Mouse (Mus musculus): ENCODE results near the gene Zfp184. TPM values are rescaled to one million over a fixed set of nuclear protein-coding genes. Genes with fewer than 3 reads are reported as not detected.
A peak's percentile ranks its signal among the peaks of the same experiment; 100 is the strongest.

Zfp184 gene
- total RNA-seq, 2 experiments from 2014 or later, result 0.97 to 0.98 TPM

- peak in 1 of 2 experiments; percentile 41 for DNase-seq
Measured at GRCm38 (mm10) chr13:22006334-22007120, 61.6 kb downstream of the Zfp184 start.

DNA sequence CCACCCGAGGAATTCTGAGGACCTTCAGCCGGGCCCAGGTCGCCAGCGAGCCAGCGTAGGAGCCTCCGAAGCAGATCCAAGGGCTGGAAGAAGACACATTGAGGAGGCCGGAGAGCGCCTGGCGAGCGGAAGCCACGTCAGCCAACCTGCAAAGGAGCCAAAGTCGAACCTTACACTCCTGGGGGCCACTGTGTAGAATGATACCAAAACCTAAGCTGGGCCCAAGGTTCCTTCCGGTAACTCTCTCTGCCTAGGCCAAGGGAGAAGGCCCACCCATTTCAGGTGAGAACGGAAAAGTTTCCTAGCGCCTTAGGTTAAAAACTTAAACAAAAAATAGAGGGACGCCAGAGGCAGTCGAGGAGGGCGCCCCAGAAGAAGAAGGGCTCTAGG is 62.2 kb downstream of the Zfp184 start:
- intact Hi-C loops (cut with DNase I), result no loop called here
- DNase-seq, result no peak

More at GRCm38 (mm10) chr13:22006334-22007120, 61.6 kb downstream of the Zfp184 start:
- intact Hi-C loops (cut with DNase I), result no loop called here

DNA sequence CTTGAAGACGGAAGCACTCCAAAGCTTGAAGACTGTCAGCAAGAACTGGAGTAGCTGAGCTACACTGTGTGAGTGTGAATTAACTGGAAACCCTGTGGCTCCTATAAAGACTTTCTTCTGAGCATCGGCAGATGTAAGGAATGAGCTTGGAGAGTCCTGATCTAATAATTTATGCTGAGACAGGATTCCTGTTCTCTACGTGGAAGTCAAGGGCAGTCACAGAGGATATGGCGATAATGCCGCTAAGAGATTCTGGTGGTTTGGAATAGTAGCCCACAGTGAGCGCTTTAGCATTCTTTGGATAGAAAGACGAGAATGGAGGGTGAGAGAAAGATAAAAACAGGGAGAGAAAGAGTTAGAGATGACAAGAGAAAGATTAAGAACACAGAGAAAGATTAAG is 63.0 kb downstream of the Zfp184 start:
- intact Hi-C loops (cut with DNase I), result no loop called here

DNA sequence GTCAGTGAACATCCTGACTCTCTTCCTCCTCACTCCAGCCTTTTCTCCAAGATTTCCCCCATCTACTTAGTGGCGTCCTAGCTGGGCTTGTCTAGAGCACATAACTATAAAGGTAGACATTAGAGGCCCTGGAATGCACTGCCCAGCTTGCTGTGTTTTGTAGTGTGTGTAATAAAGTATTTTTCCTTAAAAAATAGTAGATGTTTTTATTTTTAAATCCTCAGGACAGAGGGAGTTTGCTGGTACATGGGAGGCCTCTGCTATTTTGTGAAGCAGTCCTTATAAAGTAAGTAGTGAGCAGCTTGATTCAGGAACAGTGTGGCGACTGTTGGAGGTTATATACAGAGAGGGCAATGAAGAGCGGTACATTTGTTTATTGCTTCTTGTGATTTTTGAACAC is 63.8 kb downstream of the Zfp184 start:
- intact Hi-C loops (cut with DNase I), result no loop called here
- no peak for DNase-seq

More for the DNA sequence above, 63.0 kb downstream of the Zfp184 start:
- DNase-seq, result no peak

DNA sequence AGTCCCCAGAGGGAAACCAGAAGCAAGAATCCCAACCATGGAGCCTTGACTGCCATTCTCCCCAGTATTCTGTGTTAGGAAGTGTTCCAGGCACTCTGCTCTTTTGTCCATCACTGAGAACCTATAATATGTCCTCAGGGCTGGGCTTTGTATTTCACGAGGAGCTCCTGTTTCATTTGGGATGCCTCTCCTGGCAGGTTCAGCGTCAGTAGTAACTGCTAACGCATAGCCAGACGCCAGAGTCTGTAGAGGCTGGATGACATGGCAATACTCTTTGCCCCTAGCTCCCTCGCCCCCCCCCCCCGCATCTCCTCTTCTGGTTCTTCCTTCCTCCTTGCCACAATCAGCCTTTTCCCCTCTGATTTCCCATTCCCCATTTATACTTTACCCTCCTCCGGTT is 64.7 kb downstream of the Zfp184 start, which contains the start of gene Prss16:
Gene Prss16 (minus strand): TSS at position 101 of the 400 bp plus-strand sequence.
- no peak for DNase-seq
- intact Hi-C loops (cut with DNase I), result no loop called here

Small RNAs within 50 kb of the gene (microRNA-seq; reads per million reads assigned to microRNA genes)
- gene Gm44456 (ENCODE audit: borderline number of aligned reads in 2 of 2) (3.6 to 5.4 reads per million in 2 experiments), gene Mir1983 (ENCODE audit: borderline number of aligned reads in 2 of 2) (72.3 to 88.1 reads per million in 2 experiments)

Other genes with a start within 250 kb of the Zfp184 start
- not detected for gene Olfr1359, start 247.0 kb upstream of the Zfp184 start, total RNA-seq (2021)
- 10 to 100 TPM; 18.0 to 27.4 TPM for gene Hist1h2bl, start 229.0 kb upstream of the Zfp184 start, total RNA-seq (2021)
- gene Hist1h2ai, start 228.7 kb upstream of the Zfp184 start, total RNA-seq (2021), result 10 to 100 TPM; 28.5 to 39.8 TPM
- 10 to 100 TPM; 22.0 to 36.5 TPM for gene Hist1h3h, start 227.4 kb upstream of the Zfp184 start, total RNA-seq (2021)
- 1 to 10 TPM; 4.9 to 5.1 TPM for gene Hist1h2bm, start 223.1 kb upstream of the Zfp184 start, total RNA-seq (2021)
- 1 to 10 TPM; 3.6 to 4.6 TPM for gene Hist1h4j, start 210.0 kb upstream of the Zfp184 start, total RNA-seq (2021)
- 10 to 100 TPM; 52.5 to 54.1 TPM for gene Hist1h4k, start 194.6 kb upstream of the Zfp184 start, total RNA-seq (2021)
- 1 to 10 TPM; 9.0 to 9.3 TPM for gene Hist1h2ak, start 191.3 kb upstream of the Zfp184 start, total RNA-seq (2021)
- gene Hist1h2bn, start 191.0 kb upstream of the Zfp184 start, total RNA-seq (2021), result 10 to 100 TPM; 11.8 to 13.3 TPM
- 10 to 100 TPM in 1 of 2 experiments, 1 to 10 TPM in 1; 9.8 to 10.6 TPM for gene Hist1h1b, start 164.5 kb upstream of the Zfp184 start, total RNA-seq (2021)
- 10 to 100 TPM; 22.6 to 23.7 TPM for gene Hist1h3i, start 161.7 kb upstream of the Zfp184 start, total RNA-seq (2021)
- gene Hist1h2an, start 157.9 kb upstream of the Zfp184 start, total RNA-seq (2021), result 1 to 10 TPM; 1.0 to 2.1 TPM
- 1 to 10 TPM; 5.4 to 5.7 TPM for gene Hist1h2bp, start 157.6 kb upstream of the Zfp184 start, total RNA-seq (2021)
- 10 to 100 TPM; 35.1 to 36.5 TPM for gene Hist1h2bq, start 134.9 kb upstream of the Zfp184 start, total RNA-seq (2021)
- not detected for gene Hist1h2ao, start 134.6 kb upstream of the Zfp184 start, total RNA-seq (2021)
- gene Hist1h4m, start 133.3 kb upstream of the Zfp184 start, total RNA-seq (2021), result 10 to 100 TPM; 61.3 to 84.6 TPM
- gene Hist1h4n, start 112.9 kb upstream of the Zfp184 start, total RNA-seq (2021), result 1 to 10 TPM; 4.7 to 7.4 TPM
- gene Hist1h2ap, start 111.6 kb upstream of the Zfp184 start, total RNA-seq (2021), result 10 to 100 TPM; 27.2 to 33.8 TPM
- gene Hist1h2br, start 111.4 kb upstream of the Zfp184 start, total RNA-seq (2021), result 10 to 100 TPM; 35.2 to 36.8 TPM
- not detected for gene Pom121l2, start 36.1 kb downstream of the Zfp184 start, total RNA-seq (2021)
- not detected for gene Prss16, start 64.6 kb downstream of the Zfp184 start, total RNA-seq (2021)
- gene Hist1h2ah, start 90.5 kb downstream of the Zfp184 start, total RNA-seq (2021), result 10 to 100 TPM in 1 of 2 experiments, 1 to 10 TPM in 1; 2.3 to 12.5 TPM
- 10 to 100 TPM; 23.3 to 28.1 TPM for gene Hist1h2bk, start 90.8 kb downstream of the Zfp184 start, total RNA-seq (2021)
- 10 to 100 TPM; 15.8 to 18.6 TPM for gene Hist1h4i, start 96.3 kb downstream of the Zfp184 start, total RNA-seq (2021)
- 10 to 100 TPM; 10.3 to 10.5 TPM for gene Hist1h2ag, start 97.8 kb downstream of the Zfp184 start, total RNA-seq (2021)
- gene Hist1h2bj, start 98.1 kb downstream of the Zfp184 start, total RNA-seq (2021), result 1 to 10 TPM; 7.2 to 9.7 TPM
- not detected for gene Vmn1r188, start 139.3 kb downstream of the Zfp184 start, total RNA-seq (2021)
- gene Vmn1r189, start 160.7 kb downstream of the Zfp184 start, total RNA-seq (2021), result not detected
- not detected for gene Vmn1r191, start 238.9 kb downstream of the Zfp184 start, total RNA-seq (2021)
- gene Vmn1r192, start 246.0 kb downstream of the Zfp184 start, total RNA-seq (2021), result not detected